Mouse (Mus musculus) stomach, postnatal 0 days (tissue): ENCODE data around the gene Rnf26. TPM values are rescaled to one million over a fixed set of nuclear protein-coding genes. Genes with fewer than 3 reads are reported as not detected.

ENCODE experiments used
- ATAC-seq: fragments of 200-750 bp; cut with Nextera tagmentation; 2 replicates; pipeline ENCODE4 v1.8.0; 2017; ENCODE audit not compliant: low FRiP score, low TSS enrichment
- DNase-seq: peaks from one replicate; pipeline ENCODE4 v3.0.0-alpha.2; 2016; ENCODE audit warnings: low spot score
- H3K27ac ChIP-seq: fragments of 300-500 bp; sonication (generic); replicated peaks from 2 replicates; pipeline ENCODE4 v1.5.1; 2014; ENCODE audit warnings: mild to moderate bottlenecking, control low read depth
- H3K27me3 ChIP-seq: fragments of 300-500 bp; sonication (generic); 2 replicates; pipeline ENCODE4 v1.6.1; 2014; ENCODE audit warnings: low read length; ENCODE audit not compliant: control insufficient read depth, insufficient read depth
- H3K36me3 ChIP-seq: fragments of 300-500 bp; sonication (generic); 2 replicates; pipeline ENCODE4 v1.6.1; 2014; ENCODE audit warnings: low read length, mixed read lengths; ENCODE audit not compliant: control insufficient read depth, insufficient read depth
- H3K4me1 ChIP-seq: fragments of 300-500 bp; sonication (generic); replicated peaks from 2 replicates; pipeline ENCODE4 v1.6.1; 2014; ENCODE audit warnings: antibody characterized with exemption; ENCODE audit not compliant: control insufficient read depth, insufficient read depth
- H3K4me2 ChIP-seq: fragments of 300-500 bp; sonication (generic); replicated peaks from 2 replicates; pipeline ENCODE4 v1.6.1; 2014; ENCODE audit warnings: low read depth, mild to moderate bottlenecking, control low read depth, moderate library complexity
- H3K4me3 ChIP-seq: fragments of 300-500 bp; sonication (generic); 2 replicates; pipeline ENCODE4 v1.5.1; 2014; ENCODE audit warnings: low read depth, low read length, control low read depth
- H3K9ac ChIP-seq: fragments of 300-500 bp; sonication (generic); 2 replicates; pipeline ENCODE4 v1.6.1; 2014; ENCODE audit warnings: mild to moderate bottlenecking, low read length, control low read depth, mixed read lengths
- H3K9me3 ChIP-seq: fragments of 300-500 bp; sonication (generic); 2 replicates; pipeline ENCODE4 v1.6.1; 2016; ENCODE audit warnings: low read length; ENCODE audit not compliant: control insufficient read depth
- CTCF ChIP-seq: IDR thresholded peaks from 2 replicates; pipeline ENCODE4 v1.5.1; 2016; ENCODE audit warnings: antibody characterized with exemption, low read depth, mild to moderate bottlenecking, moderate library complexity
- EP300 ChIP-seq: optimal IDR thresholded peaks from 2 replicates; pipeline ENCODE3; 2016; ENCODE audit warnings: antibody characterized with exemption
- WGBS: fragments of 180-500 bp; shearing (Covaris S2); extraction: QIAGEN DNeasy Blood & Tissue Kit; methylation state at CpG from one replicate; pipeline ENCODE4 v1.1.7; 2014; 5-methylcytosine and 5-hydroxymethylcytosine counted together
- polyA plus RNA-seq: library from polyadenylated mRNA; unstranded; fragments of >200 nt; fragmentation: Nextera tagmentation; extraction: Ambion mirVana; gene quantifications from 2 replicates; pipeline ENCODE4 v1.2.1, GENCODE M21; 2015

The Rnf26 gene
- polyA plus RNA-seq, 1 experiment from 2014 or later, result 22.0 TPM

DNA sequence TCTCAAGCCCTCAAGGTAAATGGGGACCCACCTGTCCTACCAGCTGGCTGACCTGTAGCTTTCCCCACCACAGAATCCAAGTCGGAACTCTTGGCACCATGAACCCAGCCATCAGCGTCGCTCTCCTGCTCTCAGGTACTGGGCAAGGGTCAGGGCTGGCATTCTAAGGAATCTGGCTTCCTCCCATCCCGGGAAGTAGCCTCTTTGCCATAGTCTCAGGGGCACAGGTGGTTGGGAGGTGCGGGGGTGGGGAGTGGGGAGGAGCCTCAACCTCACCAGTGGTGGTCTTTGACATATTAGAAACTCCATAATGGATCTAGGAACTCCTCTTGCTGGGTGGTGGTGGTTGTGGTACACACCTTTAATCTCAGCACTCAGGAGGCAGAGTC, 67.4 kb downstream of the Rnf26 start:
- Histone ChIP-seq H3K4me1 (no peaks in the 10 kb centered on the region), H3K9me3 (no peaks in the 10 kb centered on the region), H3K27me3 (no peaks in the 10 kb centered on the region; the same call in 1 of the 2 replicates), H3K4me3 (no peak overlapping the region), H3K9ac (no peak overlapping the region), H3K27ac (no peak overlapping the region), H3K36me3 (no peaks in the 10 kb centered on the region), H3K4me2 (no peak overlapping the region)
- TF ChIP-seq EP300 (no peak), CTCF (no peak)
- WGBS, result 85% methylated on average over 5 of the region's 5 CpGs
- no peak for ATAC-seq
- no peak for DNase-seq

Other genes starting within 250 kb of the Rnf26 start
- 4.2 and 4.5 TPM in 2 replicates for gene Thy1, start 70.1 kb downstream of the Rnf26 start, polyA plus RNA-seq
- gene Usp2, start 46.5 kb downstream of the Rnf26 start, polyA plus RNA-seq, result 11.6 and 20.2 TPM in 2 replicates
- gene Mfrp, start 11.8 kb downstream of the Rnf26 start, polyA plus RNA-seq, result not detected in 2 replicates
- gene C1qtnf5, start 6.3 kb downstream of the Rnf26 start, polyA plus RNA-seq, result 5.3 and 6.5 TPM in 2 replicates
- 0.05 TPM in 1 of 2 replicates, not detected in the other for gene Gm49380, start within 50 bp of the Rnf26 start, polyA plus RNA-seq
- 43.9 and 44.5 TPM in 2 replicates for gene Mcam, start 21.0 kb upstream of the Rnf26 start, polyA plus RNA-seq
- 4.9 and 5.7 TPM in 2 replicates for gene Cbl, start 120.5 kb upstream of the Rnf26 start, polyA plus RNA-seq
- not detected in 2 replicates for gene Ccdc153, start 127.2 kb upstream of the Rnf26 start, polyA plus RNA-seq
- gene Pdzd3, start 138.0 kb upstream of the Rnf26 start, polyA plus RNA-seq, result 0.08 and 0.13 TPM in 2 replicates
- gene Nlrx1, start 155.1 kb upstream of the Rnf26 start, polyA plus RNA-seq, result 9.2 and 10.7 TPM in 2 replicates
- gene Abcg4, start 175.1 kb upstream of the Rnf26 start, polyA plus RNA-seq, result 1.4 TPM in 2 replicates
- gene Hinfp, start 192.2 kb upstream of the Rnf26 start, polyA plus RNA-seq, result 8.9 and 9.4 TPM in 2 replicates
- gene C2cd2l, start 206.8 kb upstream of the Rnf26 start, polyA plus RNA-seq, result 7.4 and 7.5 TPM in 2 replicates
- 26.9 and 27.8 TPM in 2 replicates for gene Dpagt1, start 212.5 kb upstream of the Rnf26 start, polyA plus RNA-seq
- gene H2afx, start 221.2 kb upstream of the Rnf26 start, polyA plus RNA-seq, result 78.7 and 93.6 TPM in 2 replicates
- 68.8 and 71.5 TPM in 2 replicates for gene Hmbs, start 230.7 kb upstream of the Rnf26 start, polyA plus RNA-seq
- 15.8 and 18.2 TPM in 2 replicates for gene Vps11, start 248.2 kb upstream of the Rnf26 start, polyA plus RNA-seq